Mouse (Mus musculus): ENCODE measurements at regions not wholly inside any gene's neighbourhood (a gene's known extent, or its start where the extent isn't known, plus 50 kb on each side); places are given as distances from the start of the nearest gene placed in this dataset.
"Not testable (repeated sequence)": the region's sequence is repeated elsewhere in the genome, so short reads cannot be mapped to it uniquely, and the experiment has no call there.

DNA sequence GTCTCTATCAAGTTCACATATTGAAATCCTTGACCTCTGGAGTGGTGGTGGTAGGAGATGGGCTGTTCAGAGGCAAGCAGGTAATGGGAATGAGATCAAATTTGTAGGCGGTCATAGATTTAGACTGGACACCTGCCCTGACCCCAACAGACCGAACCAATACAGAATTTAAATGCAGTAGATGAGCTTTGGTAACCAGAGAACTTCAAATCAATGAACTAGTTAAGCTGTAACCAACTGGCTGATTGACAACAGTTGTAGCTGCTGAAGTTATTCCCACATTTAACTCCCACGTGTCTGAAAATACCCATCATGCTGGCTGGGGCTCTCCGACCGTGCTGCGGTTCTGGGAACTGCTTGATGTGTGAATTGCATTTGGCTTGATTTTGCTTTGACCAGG is 268.5 kb upstream of the Gm6793 start:
- Histone ChIP-seq H3K36me3 (no peaks in the 10 kb centered on the region), H3K4me2 (replicated peaks) (no peak overlapping the region), H3K4me1 (no peaks in the 10 kb centered on the region), H3K9ac (replicated peaks) (no peak overlapping the region), H3K9me3 (0 out of 2 replicates have a peak, but pooled peaks cover 4% of the 10 kb centered on the region), H3K4me3 (no peak overlapping the region), H3K27me3 (no peaks in the 10 kb centered on the region), H3K27ac (replicated peaks) (no peak overlapping the region)
- 95% methylated on average over 6 of the region's 6 CpGs for WGBS
- no peak for ATAC-seq (ENCODE audit: low FRiP score, low read depth)

DNA sequence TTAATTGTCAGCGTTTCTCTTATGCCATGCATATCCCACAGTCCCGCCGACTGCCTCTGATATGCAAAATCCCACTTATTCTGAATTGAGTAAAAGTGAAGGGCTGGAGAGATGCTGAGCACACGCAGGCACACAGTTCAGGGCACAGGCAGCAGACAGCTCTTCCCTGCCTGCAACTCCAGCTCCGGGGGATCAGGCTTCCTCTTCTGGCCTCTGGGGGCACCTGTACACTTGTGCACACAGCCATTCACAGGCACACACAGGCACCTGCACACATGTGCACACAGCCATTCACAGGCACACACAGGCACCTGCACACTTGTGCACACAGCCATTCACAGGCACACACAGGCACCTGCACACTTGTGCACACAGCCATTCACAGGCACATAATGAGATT is 254.8 kb upstream of the Gm6793 start:
- H3K27me3 ChIP-seq: no peaks in the 10 kb centered on the region; the same call in 1 of the 2 replicates
- 29% methylated on average over 5 of the region's 5 CpGs for WGBS
- H3K4me2 ChIP-seq (replicated peaks): peak overlapping the region; percentile 43
- H3K36me3 ChIP-seq: no peaks in the 10 kb centered on the region
- no peaks in the 10 kb centered on the region for H3K9me3 ChIP-seq
- ATAC-seq (ENCODE audit: low FRiP score, low read depth): peak; percentile 64
- peak overlapping the region; percentile 56 for H3K27ac ChIP-seq (replicated peaks)
- H3K4me3 ChIP-seq: no peak overlapping the region
- H3K4me1 ChIP-seq: peaks cover 13% of the 10 kb centered on the region
- no peak overlapping the region for H3K9ac ChIP-seq (replicated peaks)

DNA sequence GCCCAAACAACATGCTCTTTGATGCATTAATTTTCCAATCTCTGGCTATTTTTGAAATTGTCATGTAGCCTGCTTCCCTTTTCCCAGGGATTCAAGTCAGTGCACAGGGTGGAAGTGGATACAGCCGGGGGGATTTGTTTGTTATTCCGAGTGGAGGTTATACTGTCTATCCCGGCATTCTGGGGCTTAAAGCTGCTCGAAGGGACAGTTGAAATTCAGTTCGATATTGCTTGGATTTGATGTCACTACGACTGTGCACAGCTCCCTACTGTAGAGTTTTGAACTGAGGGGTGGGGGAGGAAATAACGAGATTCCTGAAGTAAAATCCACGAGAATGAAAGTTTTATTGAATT is 254.4 kb upstream of the Gm6793 start:
- peak; percentile 71 for ATAC-seq (ENCODE audit: low FRiP score, low read depth)
- H3K9ac ChIP-seq (replicated peaks): no peak overlapping the region

DNA sequence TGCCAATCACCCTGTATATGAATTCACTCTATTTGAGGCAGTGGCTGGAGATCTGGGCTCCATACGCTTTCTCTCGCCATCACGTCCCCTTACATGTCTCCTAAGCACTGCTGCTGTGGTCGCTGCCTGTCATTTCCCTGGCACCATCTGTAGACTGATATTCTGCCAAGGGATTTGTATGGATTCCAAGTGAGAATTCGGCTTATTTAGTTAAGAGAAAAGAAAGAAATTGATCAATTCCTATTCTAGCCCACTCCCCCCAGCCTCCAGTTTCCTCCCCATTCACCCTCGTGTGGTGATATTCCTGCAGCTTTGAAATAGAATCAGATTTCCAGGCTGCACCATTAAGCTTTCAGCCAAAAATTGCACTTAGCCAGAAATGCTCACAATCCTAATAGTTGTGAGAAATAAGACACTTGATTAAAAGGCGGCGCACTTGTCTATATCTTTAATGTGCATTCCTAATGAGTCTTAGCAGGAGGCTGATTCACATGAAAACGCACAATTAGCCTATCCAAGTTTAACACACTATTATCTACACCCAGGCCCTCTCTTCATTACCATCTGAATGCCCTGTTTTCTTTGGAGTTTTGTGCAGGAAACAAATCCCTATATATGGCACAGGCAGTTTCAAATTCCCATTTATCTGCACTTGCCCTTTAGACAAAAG is 253.8 kb upstream of the Gm6793 start:
- Histone ChIP-seq H3K36me3 (no peaks in the 10 kb centered on the region), H3K4me2 (replicated peaks) (peak overlapping the region; percentile 43), H3K9ac (replicated peaks) (no peak overlapping the region), H3K4me1 (peaks cover 13% of the 10 kb centered on the region), H3K9me3 (no peaks in the 10 kb centered on the region), H3K4me3 (no peak overlapping the region), H3K27me3 (no peaks in the 10 kb centered on the region; the same call in 1 of the 2 replicates), H3K27ac (replicated peaks) (peak overlapping the region; percentile 56)
- ATAC-seq (ENCODE audit: low FRiP score, low read depth): peak; percentile 85
- 26% methylated on average over 9 of the region's 9 CpGs for WGBS

More for the DNA sequence above, 254.4 kb upstream of the Gm6793 start:
- peak overlapping the region; percentile 56 for H3K27ac ChIP-seq (replicated peaks)
- H3K27me3 ChIP-seq: no peaks in the 10 kb centered on the region; the same call in 1 of the 2 replicates
- WGBS: 17% methylated on average over 8 of the region's 8 CpGs
- no peaks in the 10 kb centered on the region for H3K36me3 ChIP-seq
- H3K4me2 ChIP-seq (replicated peaks): peak overlapping the region; percentile 43
- no peaks in the 10 kb centered on the region for H3K9me3 ChIP-seq
- peaks cover 13% of the 10 kb centered on the region for H3K4me1 ChIP-seq
- no peak overlapping the region for H3K4me3 ChIP-seq

DNA sequence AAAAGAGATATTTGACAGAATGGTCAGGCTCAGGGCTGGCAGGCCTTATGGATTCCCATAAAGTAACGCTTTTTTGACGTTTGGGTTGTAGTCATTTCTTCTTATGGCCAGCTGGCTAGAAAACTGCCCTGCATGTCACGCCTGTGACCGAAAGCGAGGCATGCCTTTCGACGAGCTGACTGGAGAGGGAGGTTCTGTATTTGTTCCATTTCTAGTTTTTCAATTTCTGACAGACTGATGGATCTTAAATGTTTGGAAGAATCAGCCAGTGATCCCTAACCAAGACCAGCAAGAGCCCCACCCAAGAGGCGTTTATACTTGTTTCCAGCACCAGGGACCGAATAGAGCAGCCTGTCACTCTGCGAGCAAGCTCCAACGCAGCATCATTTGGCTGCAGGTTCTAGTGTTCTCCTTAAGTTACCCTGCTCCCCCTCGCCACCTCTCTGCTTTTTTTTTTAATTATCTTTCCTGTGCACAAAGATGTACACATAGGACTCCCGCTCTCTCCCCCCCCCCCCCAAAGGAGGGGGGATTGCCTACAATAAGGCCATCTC is 243.2 kb upstream of the Gm6793 start:
- H3K27ac ChIP-seq (replicated peaks): no peak overlapping the region
- 0 out of 2 replicates have a peak, but pooled peaks cover 1% of the 10 kb centered on the region for H3K27me3 ChIP-seq
- no peaks in the 10 kb centered on the region for H3K9me3 ChIP-seq
- H3K36me3 ChIP-seq: no peaks in the 10 kb centered on the region
- 0 out of 2 replicates have a peak, but pooled peaks cover 6% of the 10 kb centered on the region for H3K4me1 ChIP-seq
- peak overlapping the region; percentile 32 for H3K4me3 ChIP-seq
- peak overlapping the region; percentile 41 for H3K9ac ChIP-seq (replicated peaks)
- H3K4me2 ChIP-seq (replicated peaks): peak overlapping the region; percentile 58
- WGBS: 23% methylated on average over 13 of the region's 13 CpGs
- 0 out of 2 replicates have a peak, but pooled peaks have one; percentile 38 for ATAC-seq (ENCODE audit: low FRiP score, low read depth)

DNA sequence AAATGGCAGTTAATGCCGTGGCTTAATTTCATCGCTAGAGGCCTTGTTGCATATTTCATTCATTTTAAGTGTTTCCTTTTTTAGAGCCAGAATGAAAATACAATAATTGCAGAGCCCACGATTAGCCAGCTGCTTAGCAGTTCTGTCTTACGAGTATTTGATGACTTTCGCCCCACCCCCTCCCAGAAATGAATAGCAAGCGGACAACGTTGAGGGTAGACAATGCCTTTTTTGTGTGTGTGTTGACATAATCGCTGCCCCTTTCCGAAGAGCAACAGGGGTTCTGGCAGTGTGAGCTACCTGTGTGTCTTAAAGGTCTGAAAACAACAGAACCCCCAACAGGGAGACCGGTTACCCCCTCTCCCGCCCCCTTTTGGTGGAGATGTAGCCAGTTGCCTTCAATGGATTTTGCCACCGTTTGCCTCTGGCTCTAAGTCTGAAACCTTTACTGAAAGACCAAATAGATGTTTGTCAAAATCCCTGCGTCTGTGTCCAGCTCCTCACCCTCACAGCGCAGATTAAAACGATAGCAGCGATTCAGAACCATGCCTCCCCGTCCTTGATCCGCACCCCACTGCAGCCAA is 242.6 kb upstream of the Gm6793 start:
- H3K4me1 ChIP-seq: 0 out of 2 replicates have a peak, but pooled peaks cover 6% of the 10 kb centered on the region
- H3K9me3 ChIP-seq: no peaks in the 10 kb centered on the region
- peak; percentile 44; the same call in 1 of the 2 replicates for ATAC-seq (ENCODE audit: low FRiP score, low read depth)
- 0 out of 2 replicates have a peak overlapping the region, but pooled peaks have one; percentile 25 for H3K27ac ChIP-seq (replicated peaks)
- no peaks in the 10 kb centered on the region for H3K36me3 ChIP-seq
- H3K4me2 ChIP-seq (replicated peaks): peak overlapping the region; percentile 58
- peak overlapping the region; percentile 32 for H3K4me3 ChIP-seq
- WGBS: 6% methylated on average over 18 of the region's 18 CpGs
- H3K27me3 ChIP-seq: no peaks in the 10 kb centered on the region
- H3K9ac ChIP-seq (replicated peaks): peak overlapping the region; percentile 41

DNA sequence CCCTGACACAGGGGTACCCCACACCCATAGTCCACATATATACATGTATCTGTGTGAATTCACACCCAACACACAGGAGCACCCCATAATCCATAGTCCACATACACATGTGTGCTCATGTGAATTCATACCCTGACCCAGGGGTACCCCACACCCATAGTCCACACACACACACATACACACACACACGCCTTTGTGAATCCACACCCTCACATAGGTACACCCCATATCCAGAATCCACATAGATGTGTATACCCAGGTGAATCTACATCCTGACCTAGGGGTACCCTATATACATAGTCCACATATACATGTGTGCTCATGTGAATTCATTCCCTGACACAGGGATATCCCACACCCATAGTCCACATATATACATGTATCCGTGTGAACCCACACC is 231.8 kb upstream of the Gm6793 start:
- ATAC-seq (ENCODE audit: low FRiP score, low read depth); H3K9ac ChIP-seq (replicated peaks); H3K27me3 ChIP-seq; H3K4me2 ChIP-seq (replicated peaks); H3K36me3 ChIP-seq; H3K27ac ChIP-seq (replicated peaks); H3K9me3 ChIP-seq; H3K4me1 ChIP-seq; H3K4me3 ChIP-seq: not testable (repeated sequence)
- 94% methylated on average over 2 of the region's 2 CpGs for WGBS

DNA sequence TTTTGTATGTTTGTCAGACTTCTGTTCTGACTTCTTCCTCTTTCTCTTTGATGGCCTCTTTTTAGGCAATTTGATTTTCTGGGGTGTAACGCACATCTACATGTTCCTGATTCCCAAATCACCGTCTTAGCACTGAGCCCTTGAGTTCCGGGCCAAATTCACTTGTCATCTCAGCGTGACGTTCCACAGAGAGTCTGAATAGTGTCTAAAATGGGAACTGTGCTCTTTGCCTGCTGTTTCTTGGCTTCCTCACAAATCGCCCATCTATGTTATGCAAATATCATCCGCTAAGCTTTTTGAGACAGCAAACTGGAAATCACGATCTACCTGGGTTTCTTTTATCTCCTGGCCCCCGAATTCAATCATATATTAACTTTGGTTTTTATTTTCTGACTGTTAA is 223.8 kb upstream of the Gm6793 start:
- H3K9me3 ChIP-seq: no peaks in the 10 kb centered on the region
- 80% methylated on average over 9 of the region's 9 CpGs for WGBS
- no peaks in the 10 kb centered on the region for H3K27me3 ChIP-seq
- no peaks in the 10 kb centered on the region for H3K4me1 ChIP-seq
- H3K27ac ChIP-seq (replicated peaks): no peak overlapping the region
- no peaks in the 10 kb centered on the region for H3K36me3 ChIP-seq
- ATAC-seq (ENCODE audit: low FRiP score, low read depth): no peak
- no peak overlapping the region for H3K4me3 ChIP-seq
- H3K4me2 ChIP-seq (replicated peaks): no peak overlapping the region
- H3K9ac ChIP-seq (replicated peaks): no peak overlapping the region

DNA sequence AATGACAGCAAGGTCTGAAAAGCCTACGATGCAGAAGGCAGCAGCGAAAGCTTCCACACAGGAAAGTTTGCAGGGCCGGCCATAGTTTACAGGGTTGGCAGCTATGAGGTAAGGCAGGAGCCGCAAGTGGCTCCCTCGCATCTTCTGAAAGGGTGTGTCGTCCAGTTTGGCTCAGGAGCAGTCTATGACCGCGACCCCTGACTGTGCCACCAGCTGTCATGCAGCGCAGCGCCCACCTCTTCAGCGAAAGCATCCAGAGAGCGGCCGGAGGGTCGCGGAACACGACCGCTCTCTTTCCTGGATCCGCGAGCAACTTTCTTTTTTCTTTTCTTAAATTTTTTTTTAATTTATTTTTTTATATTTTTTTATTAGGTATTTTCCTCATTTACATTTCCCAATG is 221.9 kb upstream of the Gm6793 start:
- WGBS: 93% methylated on average over 19 of the region's 19 CpGs
- not testable (repeated sequence) for H3K27me3 ChIP-seq; H3K27ac ChIP-seq (replicated peaks); H3K36me3 ChIP-seq; H3K9ac ChIP-seq (replicated peaks); H3K4me3 ChIP-seq; H3K4me2 ChIP-seq (replicated peaks); H3K4me1 ChIP-seq; H3K9me3 ChIP-seq; ATAC-seq (ENCODE audit: low FRiP score, low read depth)

DNA sequence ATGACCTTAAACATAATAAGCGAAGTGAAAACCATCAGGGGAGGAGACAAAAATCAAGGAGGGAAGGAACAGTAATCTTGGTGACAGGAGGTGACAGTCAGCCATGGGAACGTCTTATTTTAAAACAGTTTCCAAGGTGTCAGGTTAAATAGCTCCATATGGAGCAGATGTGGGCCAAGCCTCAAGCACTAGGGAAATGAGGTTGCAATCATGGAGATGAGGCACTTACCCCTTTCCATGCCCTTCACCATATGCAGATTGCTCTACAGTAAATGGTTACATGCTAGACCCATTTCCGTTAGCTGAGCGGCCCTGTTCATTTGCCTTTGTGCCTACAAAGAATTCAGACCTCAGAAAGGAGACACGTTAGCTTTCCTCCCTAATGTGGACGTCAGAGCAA is 204.8 kb upstream of the Gm6793 start:
- Histone ChIP-seq H3K4me1 (no peaks in the 10 kb centered on the region), H3K9ac (replicated peaks) (no peak overlapping the region), H3K27me3 (no peaks in the 10 kb centered on the region), H3K4me3 (no peak overlapping the region), H3K9me3 (no peaks in the 10 kb centered on the region), H3K27ac (replicated peaks) (no peak overlapping the region), H3K36me3 (no peaks in the 10 kb centered on the region), H3K4me2 (replicated peaks) (no peak overlapping the region)
- no peak for ATAC-seq (ENCODE audit: low FRiP score, low read depth)
- WGBS: 74% methylated on average over 6 of the region's 6 CpGs

DNA sequence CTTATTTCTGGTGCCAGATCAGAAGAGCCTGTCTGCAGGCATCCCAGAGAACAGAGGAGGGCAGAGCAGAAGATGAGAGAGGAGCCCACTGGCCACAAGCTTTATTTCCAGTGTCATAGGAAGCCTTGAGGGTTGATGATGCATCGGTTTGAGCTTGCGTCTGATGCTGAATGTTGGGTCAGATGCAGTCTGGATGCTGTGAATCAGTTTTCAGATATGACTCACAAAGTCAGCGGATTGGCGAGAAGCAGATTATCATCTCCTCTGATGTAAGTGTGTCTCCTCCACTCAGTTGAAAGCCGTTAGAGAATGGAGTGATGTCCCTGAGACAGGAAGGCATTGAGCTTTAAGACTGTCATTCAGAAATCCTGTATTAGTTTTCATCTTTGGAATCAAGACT is 197.3 kb upstream of the Gm6793 start:
- WGBS: 92% methylated on average over 5 of the region's 5 CpGs
- H3K4me1 ChIP-seq: no peaks in the 10 kb centered on the region
- no peaks in the 10 kb centered on the region for H3K27me3 ChIP-seq
- no peaks in the 10 kb centered on the region for H3K9me3 ChIP-seq
- H3K9ac ChIP-seq (replicated peaks): no peak overlapping the region
- H3K27ac ChIP-seq (replicated peaks): no peak overlapping the region
- no peak overlapping the region for H3K4me3 ChIP-seq
- H3K4me2 ChIP-seq (replicated peaks): no peak overlapping the region
- H3K36me3 ChIP-seq: no peaks in the 10 kb centered on the region
- no peak for ATAC-seq (ENCODE audit: low FRiP score, low read depth)

DNA sequence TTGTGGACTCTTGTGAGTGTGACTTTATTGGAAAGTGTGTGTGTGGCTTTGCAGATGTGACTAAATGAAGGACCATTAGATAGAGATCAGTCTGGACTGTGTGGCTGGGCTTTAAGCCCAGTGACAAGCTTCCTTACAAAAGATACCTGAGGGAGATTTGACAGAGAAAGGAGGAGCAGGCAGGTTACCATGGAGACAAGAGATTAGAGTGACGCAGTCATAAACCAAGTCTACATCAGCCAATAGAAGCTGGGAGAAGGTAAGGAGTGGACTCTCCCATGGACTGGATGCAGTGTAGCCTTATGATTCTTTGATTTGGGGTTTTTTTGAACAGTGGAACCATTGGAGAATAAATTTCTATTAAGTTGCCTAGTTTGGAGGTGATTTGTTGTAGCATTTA is 181.6 kb upstream of the Gm6793 start:
- Histone ChIP-seq H3K4me1 (0 out of 2 replicates have a peak, but pooled peaks cover 3% of the 10 kb centered on the region), H3K27ac (replicated peaks) (no peak overlapping the region), H3K4me2 (replicated peaks) (no peak overlapping the region), H3K9me3 (no peaks in the 10 kb centered on the region), H3K27me3 (no peaks in the 10 kb centered on the region), H3K9ac (replicated peaks) (no peak overlapping the region), H3K36me3 (no peaks in the 10 kb centered on the region), H3K4me3 (no peak overlapping the region)
- no peak for ATAC-seq (ENCODE audit: low FRiP score, low read depth)
- WGBS: 31% methylated on average over 1 of the region's 1 CpGs

Data from midbrain, embryonic 12.5 days (tissue).